Mouse (Mus musculus): ENCODE measurements at regions not wholly inside any gene's neighbourhood (a gene's known extent, or its start where the extent isn't known, plus 50 kb on each side); places are given as distances from the start of the nearest gene placed in this dataset.

DNA sequence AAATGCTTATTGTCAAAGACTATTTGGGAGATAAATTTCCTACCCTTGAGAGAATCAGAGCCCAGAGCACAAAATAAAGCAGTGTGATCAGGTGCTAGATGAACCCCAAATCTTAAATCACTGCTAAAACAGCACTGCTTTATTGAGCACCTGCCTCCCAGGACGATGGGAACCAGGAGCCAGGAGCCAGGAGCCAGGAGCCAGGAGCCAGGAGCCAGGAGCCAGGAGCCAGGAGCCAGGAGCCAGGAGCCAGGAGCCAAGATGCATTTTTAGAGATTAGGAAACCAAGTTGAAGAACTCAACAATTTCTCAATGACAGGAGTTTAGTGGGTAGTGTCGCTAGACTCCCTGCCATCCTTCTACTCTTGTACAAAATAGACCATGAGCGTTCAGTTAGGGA is 1396.9 kb downstream of the Gsdmc2 start:
- H3K9ac ChIP-seq (ENCODE audit: insufficient read depth, low read depth, low read length, poor library complexity, severe bottlenecking): no peak overlapping the region
- no peak for DNase-seq (ENCODE audit: low read depth, low spot score)
- TF ChIP-seq ZC3H11A (IDR thresholded peaks at IDR 0.05; ENCODE audit: borderline replicate concordance, low read depth, low read length): no peak
- no peak for TF ChIP-seq HCFC1 (IDR thresholded peaks at IDR 0.05; ENCODE audit: borderline replicate concordance, insufficient read depth, low read length)
- no peak for TF ChIP-seq ZNF384 (IDR thresholded peaks at IDR 0.05; ENCODE audit: low read depth, low read length)
- TF ChIP-seq MAFK (IDR thresholded peaks at IDR 0.05; ENCODE audit: insufficient read depth, low read depth, low read length): no peak
- no peak for TF ChIP-seq CHD2 (IDR thresholded peaks at IDR 0.05; ENCODE audit: low read depth, low read length)
- no peak overlapping the region for H3K4me3 ChIP-seq (ENCODE audit: insufficient read depth in 1 of 2, low read depth in 1 of 2, low read length in 2 of 2, poor library complexity in 1 of 2, severe bottlenecking in 1 of 2)
- H3K27ac ChIP-seq (ENCODE audit: insufficient read depth, low read depth, low read length, poor library complexity, severe bottlenecking): no peak overlapping the region
- in situ Hi-C loops (cut with MboI; ENCODE audit: low sequenced_read_pairs in 2 of 2, unreplicated experiment in 2 of 2): no loop called here
- no peaks in the 10 kb centered on the region for H3K9me3 ChIP-seq (ENCODE audit: control insufficient read depth, insufficient read depth, low read depth, low read length)
- no peaks in the 10 kb centered on the region for H3K36me3 ChIP-seq (ENCODE audit: control insufficient read depth, insufficient read depth, low read length, poor library complexity, severe bottlenecking)
- no peaks in the 10 kb centered on the region for H3K4me1 ChIP-seq (ENCODE audit: control insufficient read depth in 2 of 2, insufficient read depth in 2 of 2, low read length in 2 of 2, poor library complexity in 1 of 2)

DNA sequence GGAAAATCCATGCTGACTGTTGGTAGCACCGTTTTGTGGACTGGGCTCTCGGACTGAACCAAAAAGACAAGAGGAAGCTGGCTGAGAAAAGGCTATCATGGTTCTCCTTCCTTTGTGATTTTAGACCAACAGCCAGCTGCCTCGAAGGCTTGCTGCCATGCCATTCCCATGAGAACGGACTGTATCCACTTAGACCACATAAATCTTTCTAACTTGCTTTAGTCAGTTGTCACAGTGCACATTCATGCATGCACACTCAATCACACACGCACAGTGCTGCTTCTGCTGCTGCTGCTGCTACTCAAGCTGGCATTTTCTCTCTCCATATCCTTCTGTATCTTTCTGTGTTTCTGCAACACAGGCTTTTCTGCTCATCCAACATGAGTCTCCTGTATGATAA is 1405.8 kb downstream of the Gsdmc2 start:
- TF ChIP-seq MAFK (IDR thresholded peaks at IDR 0.05; ENCODE audit: insufficient read depth, low read depth, low read length) (no peak), ZC3H11A (IDR thresholded peaks at IDR 0.05; ENCODE audit: borderline replicate concordance, low read depth, low read length) (no peak), HCFC1 (IDR thresholded peaks at IDR 0.05; ENCODE audit: borderline replicate concordance, insufficient read depth, low read length) (no peak), CHD2 (IDR thresholded peaks at IDR 0.05; ENCODE audit: low read depth, low read length) (no peak)
- in situ Hi-C loops (cut with MboI; ENCODE audit: low sequenced_read_pairs in 2 of 2, unreplicated experiment in 2 of 2): no loop called here
- H3K9me3 ChIP-seq (ENCODE audit: control insufficient read depth, insufficient read depth, low read depth, low read length): no peaks in the 10 kb centered on the region
- no peak overlapping the region for H3K9ac ChIP-seq (ENCODE audit: insufficient read depth, low read depth, low read length, poor library complexity, severe bottlenecking)
- DNase-seq (ENCODE audit: low read depth, low spot score): no peak
- H3K36me3 ChIP-seq (ENCODE audit: control insufficient read depth, insufficient read depth, low read length, poor library complexity, severe bottlenecking): no peaks in the 10 kb centered on the region
- H3K4me1 ChIP-seq (ENCODE audit: control insufficient read depth in 2 of 2, insufficient read depth in 2 of 2, low read length in 2 of 2, poor library complexity in 1 of 2): no peaks in the 10 kb centered on the region
- no peak overlapping the region for H3K27ac ChIP-seq (ENCODE audit: insufficient read depth, low read depth, low read length, poor library complexity, severe bottlenecking)
- H3K4me3 ChIP-seq (ENCODE audit: insufficient read depth in 1 of 2, low read depth in 1 of 2, low read length in 2 of 2, poor library complexity in 1 of 2, severe bottlenecking in 1 of 2): no peak overlapping the region

DNA sequence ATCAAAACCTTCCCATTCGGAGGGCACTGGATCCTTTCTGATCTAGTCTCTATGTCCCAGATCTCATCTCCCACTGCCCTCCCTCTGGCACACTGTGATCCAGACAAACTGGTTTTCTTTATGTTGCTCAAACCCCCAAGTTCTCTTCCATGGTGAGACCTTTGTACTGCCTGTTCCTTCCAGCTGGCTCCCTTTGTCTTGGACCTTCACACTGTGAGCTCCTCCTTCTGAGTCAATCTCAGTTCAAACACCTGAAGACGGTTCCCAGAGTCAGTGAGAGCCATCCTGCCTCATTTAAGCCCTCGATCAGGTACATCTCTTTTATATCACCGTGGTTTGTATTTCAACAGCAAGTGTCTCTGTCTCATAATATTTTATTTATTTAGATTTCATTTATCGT is 1408.3 kb downstream of the Gsdmc2 start:
- no peak overlapping the region for H3K9ac ChIP-seq (ENCODE audit: insufficient read depth, low read depth, low read length, poor library complexity, severe bottlenecking)
- no peak overlapping the region for H3K4me3 ChIP-seq (ENCODE audit: insufficient read depth in 1 of 2, low read depth in 1 of 2, low read length in 2 of 2, poor library complexity in 1 of 2, severe bottlenecking in 1 of 2)
- no peaks in the 10 kb centered on the region for H3K36me3 ChIP-seq (ENCODE audit: control insufficient read depth, insufficient read depth, low read length, poor library complexity, severe bottlenecking)
- no peak for DNase-seq (ENCODE audit: low read depth, low spot score)
- no peak for TF ChIP-seq HCFC1 (IDR thresholded peaks at IDR 0.05; ENCODE audit: borderline replicate concordance, insufficient read depth, low read length)
- no peak for TF ChIP-seq ZC3H11A (IDR thresholded peaks at IDR 0.05; ENCODE audit: borderline replicate concordance, low read depth, low read length)
- no peak for TF ChIP-seq MAFK (IDR thresholded peaks at IDR 0.05; ENCODE audit: insufficient read depth, low read depth, low read length)
- no peak for TF ChIP-seq ZNF384 (IDR thresholded peaks at IDR 0.05; ENCODE audit: low read depth, low read length)
- TF ChIP-seq CHD2 (IDR thresholded peaks at IDR 0.05; ENCODE audit: low read depth, low read length): no peak
- no peaks in the 10 kb centered on the region for H3K4me1 ChIP-seq (ENCODE audit: control insufficient read depth in 2 of 2, insufficient read depth in 2 of 2, low read length in 2 of 2, poor library complexity in 1 of 2)
- H3K9me3 ChIP-seq (ENCODE audit: control insufficient read depth, insufficient read depth, low read depth, low read length): no peaks in the 10 kb centered on the region
- in situ Hi-C loops (cut with MboI; ENCODE audit: low sequenced_read_pairs in 2 of 2, unreplicated experiment in 2 of 2): no loop called here
- no peak overlapping the region for H3K27ac ChIP-seq (ENCODE audit: insufficient read depth, low read depth, low read length, poor library complexity, severe bottlenecking)

DNA sequence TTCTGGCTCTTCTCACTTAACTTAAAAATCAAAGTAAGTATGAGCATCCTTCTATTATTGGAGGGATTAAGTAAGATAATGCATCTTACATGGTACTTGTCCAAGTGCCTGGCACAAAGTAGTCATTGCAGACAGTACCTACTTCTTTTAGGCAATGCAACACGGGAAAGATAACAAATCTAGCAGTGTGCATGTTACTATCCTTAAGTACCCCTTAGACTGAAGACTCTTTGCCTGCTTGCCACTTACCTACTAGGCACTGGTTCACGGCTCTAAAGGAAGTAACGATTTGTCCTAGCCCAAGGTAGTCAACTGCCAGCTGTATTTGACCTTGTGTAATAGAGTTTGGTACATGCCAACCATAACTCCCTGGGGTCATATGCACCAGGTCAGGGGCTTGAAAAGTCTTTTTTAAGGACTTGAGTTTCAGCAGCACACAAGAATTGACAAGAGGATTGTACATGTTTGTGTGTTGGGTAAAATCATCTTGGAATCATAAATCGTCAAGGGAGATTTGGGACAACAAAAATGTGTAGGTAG is 1409.8 kb downstream of the Gsdmc2 start:
- Histone ChIP-seq H3K27ac (ENCODE audit: insufficient read depth, low read depth, low read length, poor library complexity, severe bottlenecking) (no peak overlapping the region), H3K4me1 (ENCODE audit: control insufficient read depth in 2 of 2, insufficient read depth in 2 of 2, low read length in 2 of 2, poor library complexity in 1 of 2) (0 out of 4 replicates have a peak, but pooled peaks cover 0 to 2% of the 10 kb centered on the region in 2 experiments), H3K9ac (ENCODE audit: insufficient read depth, low read depth, low read length, poor library complexity, severe bottlenecking) (no peak overlapping the region), H3K36me3 (ENCODE audit: control insufficient read depth, insufficient read depth, low read length, poor library complexity, severe bottlenecking) (no peaks in the 10 kb centered on the region), H3K4me3 (ENCODE audit: insufficient read depth in 1 of 2, low read depth in 1 of 2, low read length in 2 of 2, poor library complexity in 1 of 2, severe bottlenecking in 1 of 2) (no peak overlapping the region), H3K9me3 (ENCODE audit: control insufficient read depth, insufficient read depth, low read depth, low read length) (no peaks in the 10 kb centered on the region)
- in situ Hi-C loops (cut with MboI; ENCODE audit: low sequenced_read_pairs in 2 of 2, unreplicated experiment in 2 of 2): no loop called here
- no peak for TF ChIP-seq MAFK (IDR thresholded peaks at IDR 0.05; ENCODE audit: insufficient read depth, low read depth, low read length)
- TF ChIP-seq HCFC1 (IDR thresholded peaks at IDR 0.05; ENCODE audit: borderline replicate concordance, insufficient read depth, low read length): no peak
- TF ChIP-seq ZC3H11A (IDR thresholded peaks at IDR 0.05; ENCODE audit: borderline replicate concordance, low read depth, low read length): no peak
- no peak for TF ChIP-seq CHD2 (IDR thresholded peaks at IDR 0.05; ENCODE audit: low read depth, low read length)
- DNase-seq (ENCODE audit: low read depth, low spot score): no peak

DNA sequence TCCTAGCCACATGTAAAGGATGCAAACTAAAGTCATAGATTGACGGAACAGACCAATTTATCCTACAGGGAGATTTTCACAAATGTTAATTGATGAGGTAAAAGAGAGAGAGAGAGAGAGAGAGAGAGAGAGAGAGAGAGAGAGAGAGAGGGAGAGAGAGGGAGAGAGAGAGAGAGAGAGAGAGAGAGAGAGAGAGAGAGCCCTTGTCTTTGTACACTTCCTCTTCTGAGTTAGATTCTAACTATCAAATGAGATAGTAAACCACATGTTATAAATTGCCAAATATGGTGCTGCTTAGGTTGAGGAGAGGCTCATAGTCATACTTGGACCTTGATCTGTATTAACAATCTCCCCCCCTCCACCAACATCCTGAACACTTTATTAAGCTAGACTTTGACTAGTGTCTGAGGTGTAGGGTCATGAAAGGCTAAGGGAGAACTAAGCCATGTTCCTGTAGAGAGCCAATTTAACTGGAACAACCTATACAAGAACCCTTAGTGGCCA is 1412.2 kb downstream of the Gsdmc2 start:
- Histone ChIP-seq H3K9ac (ENCODE audit: insufficient read depth, low read depth, low read length, poor library complexity, severe bottlenecking) (no peak overlapping the region), H3K27ac (ENCODE audit: insufficient read depth, low read depth, low read length, poor library complexity, severe bottlenecking) (no peak overlapping the region), H3K4me1 (ENCODE audit: control insufficient read depth in 2 of 2, insufficient read depth in 2 of 2, low read length in 2 of 2, poor library complexity in 1 of 2) (0 out of 4 replicates have a peak, but pooled peaks cover 0 to 2% of the 10 kb centered on the region in 2 experiments), H3K9me3 (ENCODE audit: control insufficient read depth, insufficient read depth, low read depth, low read length) (no peaks in the 10 kb centered on the region), H3K36me3 (ENCODE audit: control insufficient read depth, insufficient read depth, low read length, poor library complexity, severe bottlenecking) (no peaks in the 10 kb centered on the region), H3K4me3 (ENCODE audit: insufficient read depth in 1 of 2, low read depth in 1 of 2, low read length in 2 of 2, poor library complexity in 1 of 2, severe bottlenecking in 1 of 2) (no peak overlapping the region)
- DNase-seq (ENCODE audit: low read depth, low spot score): no peak
- in situ Hi-C loops (cut with MboI; ENCODE audit: low sequenced_read_pairs in 2 of 2, unreplicated experiment in 2 of 2): no loop called here
- no peak for TF ChIP-seq MAFK (IDR thresholded peaks at IDR 0.05; ENCODE audit: insufficient read depth, low read depth, low read length)
- TF ChIP-seq ZC3H11A (IDR thresholded peaks at IDR 0.05; ENCODE audit: borderline replicate concordance, low read depth, low read length): no peak

Data from ES-E14 (cell line).